8 mouse cellular contexts compared by ENCODE assay signal in the genomic region with DNA sequence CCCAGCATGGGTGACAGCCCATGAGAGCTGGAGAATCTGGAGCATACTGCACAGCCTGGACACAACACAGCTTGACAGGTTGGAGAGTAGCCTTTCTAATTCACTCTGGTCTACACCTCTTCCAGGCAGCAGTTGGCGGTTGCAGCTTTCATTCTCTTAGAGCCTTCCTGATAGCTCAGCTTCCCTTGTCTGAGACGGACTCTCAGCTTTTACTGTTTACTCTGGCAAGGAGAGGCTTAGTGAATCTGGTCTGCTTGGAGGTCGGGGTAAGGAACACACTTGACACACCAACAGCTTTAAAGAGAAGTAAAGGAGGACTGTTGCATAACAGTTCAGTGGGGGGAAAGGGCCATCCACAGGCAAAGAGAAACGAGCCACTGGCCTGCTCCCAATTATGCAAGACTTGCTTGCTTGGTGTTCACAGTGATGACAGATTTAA. TPM values are rescaled to one million over a fixed set of nuclear protein-coding genes. Genes with fewer than 3 reads are reported as not detected.
A peak's percentile ranks its signal among the peaks of the same experiment; 100 is the strongest.
DNase-seq lines count a peak whose midpoint lies in the region; ATAC-seq lines count a peak whose summit lies in the region.

No protein-coding gene starts in this region.

- DNase-seq in layer of hippocampus, adult 9-11 months = peak; percentile 43
- no peak for DNase-seq in layer of hippocampus, adult 8-10 months (ENCODE audit: low spot score in 2 of 2)
- peak; percentile 45 for DNase-seq in cerebellum, adult 9-11 months
- peak; percentile 85 to 89 for DNase-seq in heart, adult 9 months (ENCODE audit: low spot score in 2 of 2)
- DNase-seq in kidney, postnatal 10 days = peak; percentile 68
- no peak for DNase-seq in right cerebral cortex, postnatal 25 days
- DNase-seq in testis, postnatal 10 days (ENCODE audit: low spot score) = no peak

- ATAC-seq in megakaryocyte progenitor cell, adult 5-6 weeks (replicated peaks; ENCODE audit: poor library complexity) = peak; percentile 95

RNA-seq across cellular contexts. Expression of a gene that starts 22.1 kb away (rescaled TPM):
- total RNA-seq in layer of hippocampus, adult 8-10 months (2022) = 10 to 100 TPM; 20.0 to 25.1 (median 21.3) TPM
- total RNA-seq in megakaryocyte progenitor cell, adult 5-6 weeks (2015) = 31.6 and 32.9 TPM in 2 replicates
- 30.9 and 44.8 TPM in 2 replicates for total RNA-seq in megakaryocyte progenitor cell, adult 5-6 weeks (2017)

RNA-seq across cellular contexts. Expression of a gene that starts 46.2 kb away (rescaled TPM):
- 10 to 100 TPM; 41.3 to 54.7 (median 42.2) TPM for total RNA-seq in layer of hippocampus, adult 8-10 months (2022)
- total RNA-seq in megakaryocyte progenitor cell, adult 5-6 weeks (2015) = 4.2 and 5.2 TPM in 2 replicates
- 12.2 and 13.6 TPM in 2 replicates for total RNA-seq in megakaryocyte progenitor cell, adult 5-6 weeks (2017)

RNA-seq across cellular contexts. Expression of a gene that starts 47.1 kb away (rescaled TPM):
- total RNA-seq in layer of hippocampus, adult 8-10 months (2022) = 10 to 100 TPM; 62.0 to 68.1 (median 64.8) TPM
- 47.4 and 80.4 TPM in 2 replicates for total RNA-seq in megakaryocyte progenitor cell, adult 5-6 weeks (2015)
- total RNA-seq in megakaryocyte progenitor cell, adult 5-6 weeks (2017) = 49.4 and 50.7 TPM in 2 replicates

RNA-seq across cellular contexts. Expression of a gene that starts 54.6 kb away (rescaled TPM):
- 1 to 10 TPM; 1.7 to 3.4 (median 2.2) TPM for total RNA-seq in layer of hippocampus, adult 8-10 months (2022)
- 0.30 and 1.3 TPM in 2 replicates for total RNA-seq in megakaryocyte progenitor cell, adult 5-6 weeks (2015)
- total RNA-seq in megakaryocyte progenitor cell, adult 5-6 weeks (2017) = 0.08 and 0.57 TPM in 2 replicates

Comparison
In these comparisons a context has a peak if more than half of its experiments do, and no peak if none do; other contexts are left out.
1. DNase-seq: peak in layer of hippocampus, adult 9-11 months (single experiment), cerebellum, adult 9-11 months (single experiment), heart, adult 9 months (2 of 2) and kidney, postnatal 10 days (single experiment); none in layer of hippocampus, adult 8-10 months (0 of 2), right cerebral cortex, postnatal 25 days (single experiment) and testis, postnatal 10 days (single experiment).